Mouse (Mus musculus) pancreas, adult 10 weeks (tissue): ENCODE results near the gene Cyp3a25. TPM values are rescaled to one million over a fixed set of nuclear protein-coding genes. Genes with fewer than 3 reads are reported as not detected.

Source experiments
- polyA plus RNA-seq: library from polyadenylated mRNA; stranded (reverse); fragments of 350-450 nt; fragmentation: Illumina TruSeq; extraction: RNeasy Lipid Tissue Mini Kit (QIAGEN cat#74804); gene quantifications from one replicate; pipeline ENCODE4 v1.2.3, GENCODE M21; 2015; ENCODE audit warnings: low read depth, low replicate concordance; ENCODE audit not compliant: insufficient read depth

Gene Cyp3a25
- not detected for polyA plus RNA-seq

DNA sequence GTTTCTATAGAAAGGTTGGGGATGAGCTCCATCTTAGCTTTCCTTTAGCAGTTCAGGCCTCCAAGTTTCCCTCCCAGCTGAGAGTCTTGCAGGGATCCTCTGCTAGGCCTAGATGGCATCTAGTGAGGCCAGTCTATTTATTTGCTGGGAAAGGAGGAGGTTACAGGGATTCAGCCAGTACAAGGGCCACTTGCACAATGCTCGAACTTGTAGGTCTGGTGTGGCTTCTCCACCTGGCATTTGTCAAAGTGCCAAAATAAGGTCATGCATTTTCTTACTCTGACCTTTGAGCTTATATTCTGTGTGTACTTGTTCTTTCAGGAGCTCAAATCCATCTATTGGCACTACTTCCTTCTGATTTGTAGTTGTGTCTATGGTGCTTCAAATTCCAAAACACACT is at the start of gene Cyp3a25:
Gene Cyp3a25, minus strand, starts transcription at position 110 of the 400 bp plus-strand sequence.

Other genes with a start within 250 kb of the Cyp3a25 start
- gene Cyp3a44, start 203.7 kb downstream of the Cyp3a25 start, polyA plus RNA-seq, result not detected
- not detected for gene Cyp3a11, start 129.7 kb downstream of the Cyp3a25 start, polyA plus RNA-seq
- not detected for gene Cyp3a59, start 69.6 kb upstream of the Cyp3a25 start, polyA plus RNA-seq
- gene Gm5565, start 150.9 kb upstream of the Cyp3a25 start, polyA plus RNA-seq, result not detected
- gene Gm6309, start 161.1 kb upstream of the Cyp3a25 start, polyA plus RNA-seq, result not detected
- 3.6 TPM for gene 1700001J03Rik, start 175.7 kb upstream of the Cyp3a25 start, polyA plus RNA-seq
- gene Rnf6, start 211.9 kb upstream of the Cyp3a25 start, polyA plus RNA-seq, result 10.2 TPM
- 15.9 TPM for gene Cdk8, start 221.6 kb upstream of the Cyp3a25 start, polyA plus RNA-seq